Mouse (Mus musculus) granulocyte monocyte progenitor cell, adult 5-6 weeks (primary cell): Measurements from ENCODE around the gene Sema5b. TPM values are rescaled to one million over a fixed set of nuclear protein-coding genes. Genes with fewer than 3 reads are reported as not detected.

ENCODE experiments used
- ATAC-seq: replicated peaks from 2 replicates; pipeline ENCODE4 v1.8.0; 2016; ENCODE audit warnings: mild to moderate bottlenecking, moderate TSS enrichment, inconsistent platforms; ENCODE audit not compliant: poor library complexity, severe bottlenecking
- total RNA-seq, 2 experiments: library from RNA; stranded (forward) in 1 of 2; stranded (reverse) in 1 of 2; fragments of 200-712, 200-1000 nt in 1 of 2; fragments of >200 nt in 1 of 2; fragmentation: Nextera tagmentation in 1 of 2; gene quantifications; 2 replicates each; pipeline ENCODE4 v1.2.3; 2014 to 2017

The Sema5b gene
- total RNA-seq, 2 experiments from 2014 or later: not detected

DNA sequence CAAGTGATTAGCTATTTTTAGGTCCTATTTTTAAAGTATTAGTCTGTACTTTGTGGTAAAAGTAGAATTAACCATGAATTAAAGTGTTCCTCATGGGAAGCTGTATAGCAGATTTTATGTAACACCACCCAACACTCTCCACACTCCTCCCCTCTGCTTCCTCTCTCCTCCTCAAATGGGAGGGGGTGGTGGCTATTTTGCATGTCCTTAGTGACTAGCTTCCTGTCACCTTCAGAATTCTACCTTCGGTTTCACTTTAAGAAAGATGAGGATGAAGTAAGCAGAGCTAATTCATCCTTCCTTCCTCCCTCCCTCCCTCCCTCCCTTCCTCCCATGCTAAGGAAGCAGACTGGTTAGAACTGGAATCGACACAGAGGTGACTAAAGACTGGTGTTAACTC is 155.2 kb downstream of the Sema5b start:
- ATAC-seq: peak; percentile 33; the same call in 1 of the 2 replicates

DNA sequence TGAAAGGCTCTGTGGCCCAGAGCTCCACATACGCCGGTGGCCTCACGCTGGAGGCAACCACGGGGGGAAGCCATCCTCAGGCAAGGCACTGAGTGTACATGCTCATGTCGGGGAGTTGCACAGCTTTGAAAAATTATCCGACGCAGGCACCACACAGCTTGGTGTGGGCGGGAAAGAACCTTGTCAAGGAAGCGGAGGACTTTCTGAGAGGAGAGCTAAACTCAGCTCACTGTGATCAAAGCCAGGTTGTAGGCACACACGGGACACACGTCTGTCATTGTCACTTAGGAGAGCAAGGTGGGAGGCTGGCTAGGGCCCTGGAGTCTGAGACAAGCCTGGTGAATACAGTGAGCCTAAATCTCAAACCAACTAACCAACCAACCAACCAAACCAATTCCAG is 160.9 kb downstream of the Sema5b start:
- ATAC-seq: no peak

GRCm38 (mm10) chr16:35703763-35704679 is 163.1 kb downstream of the Sema5b start:
- no peak for ATAC-seq

DNA sequence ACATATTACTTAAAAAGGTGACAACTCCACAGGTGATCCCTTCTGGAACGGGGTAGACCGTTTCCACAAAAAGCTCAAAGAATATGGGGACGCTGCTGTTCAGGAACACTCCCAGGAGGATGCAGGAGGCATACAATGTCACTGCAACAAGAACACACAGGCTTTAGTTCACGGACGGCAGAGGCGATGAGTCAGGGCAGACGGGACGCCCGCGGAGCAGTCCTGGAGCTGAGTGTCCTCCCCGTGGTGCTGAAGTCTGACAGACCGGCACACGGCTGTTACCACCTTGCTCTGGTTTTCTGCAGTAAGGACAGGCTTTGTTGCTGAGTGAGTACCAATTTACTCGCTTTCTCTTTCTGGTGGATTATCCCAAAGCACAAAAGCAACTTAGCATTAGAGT is 163.9 kb downstream of the Sema5b start:
- ATAC-seq: no peak

DNA sequence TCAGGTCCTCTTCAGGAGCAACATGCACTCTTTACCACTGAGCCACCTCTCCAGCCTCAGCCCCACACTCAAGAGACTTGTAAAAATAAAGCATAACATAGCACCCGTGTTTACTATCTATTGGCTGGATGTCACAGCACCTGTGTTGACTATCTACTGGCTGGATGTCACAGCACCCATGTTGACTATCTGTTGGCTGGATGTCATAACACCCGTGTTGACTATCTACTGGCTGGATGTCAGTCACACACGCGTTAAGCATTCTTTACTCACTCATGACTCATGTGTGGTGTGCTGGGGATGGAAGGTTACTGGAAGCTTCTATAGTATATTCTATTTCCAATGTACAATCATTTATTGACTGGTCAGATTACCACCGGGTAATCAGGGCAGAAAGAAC is 166.1 kb downstream of the Sema5b start:
- no peak for ATAC-seq

DNA sequence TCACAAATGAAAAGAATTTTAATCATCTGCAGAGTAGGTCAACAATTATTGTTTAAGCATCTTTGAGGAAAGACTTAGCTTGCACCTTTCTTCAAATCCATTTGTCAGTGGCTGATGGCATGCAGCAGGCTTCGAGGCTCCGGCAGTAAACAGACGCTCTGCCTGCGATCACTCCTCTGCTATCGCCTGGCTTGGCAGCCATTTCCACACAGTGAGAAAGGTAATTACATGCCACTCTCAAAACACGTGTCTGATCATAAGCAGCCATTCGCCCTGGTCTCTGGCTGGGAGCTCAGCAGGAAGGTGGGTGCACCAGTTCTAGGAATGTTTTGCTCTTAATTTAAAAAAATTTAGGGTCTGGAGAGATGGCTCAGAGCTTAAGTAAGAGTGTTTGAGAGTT is 170.1 kb downstream of the Sema5b start:
- no peak for ATAC-seq

GRCm38 (mm10) chr16:35713606-35714005 is 172.7 kb downstream of the Sema5b start:
- no peak for ATAC-seq

Other genes with a start within 250 kb of the Sema5b start
- gene Sec22a, start 177.2 kb upstream of the Sema5b start, total RNA-seq (2014; fragmentation: Nextera tagmentation): 16.0 and 18.3 TPM in 2 replicates
- gene Sec22a, start 177.2 kb upstream of the Sema5b start, total RNA-seq (2017): 9.7 and 10.7 TPM in 2 replicates
- 31.8 and 32.9 TPM in 2 replicates for gene Pdia5, start 50.3 kb upstream of the Sema5b start, total RNA-seq (2014; fragmentation: Nextera tagmentation)
- 11.1 and 11.5 TPM in 2 replicates for gene Pdia5, start 50.3 kb upstream of the Sema5b start, total RNA-seq (2017)
- 24.9 and 31.7 TPM in 2 replicates for gene Dirc2, start 228.2 kb downstream of the Sema5b start, total RNA-seq (2014; fragmentation: Nextera tagmentation)
- gene Dirc2, start 228.2 kb downstream of the Sema5b start, total RNA-seq (2017): 15.8 and 21.1 TPM in 2 replicates
- gene Hspbap1, start 229.2 kb downstream of the Sema5b start, total RNA-seq (2014; fragmentation: Nextera tagmentation): 3.0 and 7.8 TPM in 2 replicates
- gene Hspbap1, start 229.2 kb downstream of the Sema5b start, total RNA-seq (2017): 5.6 and 7.4 TPM in 2 replicates